Mouse (Mus musculus): ENCODE measurements around the gene Mrps12.

DNA sequence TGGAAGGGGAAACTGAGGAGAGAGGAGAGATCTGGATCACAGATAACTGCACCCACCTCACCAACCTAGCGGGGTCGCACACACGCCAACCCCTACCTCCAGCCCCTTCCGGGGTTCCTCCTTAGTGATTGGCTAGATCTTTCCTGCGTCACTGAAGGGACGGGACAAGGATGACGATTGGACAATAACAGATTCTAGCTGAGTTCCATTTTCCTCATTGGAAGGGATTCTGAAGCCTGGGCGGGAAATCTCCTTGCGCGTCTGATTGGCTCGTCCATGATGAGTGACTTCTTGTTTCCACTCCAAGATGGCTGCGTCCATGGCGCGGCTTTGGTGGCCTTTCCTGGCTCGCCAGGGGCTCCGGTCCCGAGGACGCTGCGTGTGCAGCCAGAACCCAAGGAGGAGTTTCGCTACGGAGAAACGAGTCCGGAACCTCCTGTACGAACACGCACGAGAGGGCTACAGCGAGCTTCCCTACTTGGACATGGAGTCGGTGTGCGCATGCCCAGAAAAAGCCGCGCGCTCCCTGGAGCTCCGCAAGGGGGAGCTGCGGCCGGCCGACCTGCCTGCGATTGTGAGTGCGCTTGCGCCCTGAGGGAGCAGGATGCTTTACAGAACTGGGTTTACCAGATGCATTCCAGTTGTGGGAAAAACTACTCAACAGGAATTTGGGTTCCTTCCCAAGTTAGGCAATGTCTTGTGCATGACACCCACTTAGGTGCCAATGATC lies at the start of gene Mrps12, which contains the start of gene Sars2:
- TF ChIP-seq CTCF (IDR thresholded peaks at IDR 0.05 in 2 of 3, conservative IDR thresholded peaks at IDR 0.05 in 1 of 3; ENCODE audit: control insufficient read depth in 1 of 3, insufficient read depth in 1 of 3, low read depth in 2 of 3, low read length in 3 of 3, poor library complexity in 1 of 3, severe bottlenecking in 1 of 3) (peak; percentile 68 to 90 (median 80)), TCF12 (IDR thresholded peaks at IDR 0.05; ENCODE audit: low read depth, low read length) (no peak), USF1 (IDR thresholded peaks at IDR 0.05; ENCODE audit: low read depth, low read length) (no peak), GATA1 (IDR thresholded peaks at IDR 0.05; ENCODE audit: low read depth, low read length) (peak; percentile 89), MAZ (IDR thresholded peaks at IDR 0.05; ENCODE audit: low read depth, low read length) (no peak), KAT2A (conservative IDR thresholded peaks at IDR 0.05; ENCODE audit: low read depth, low read length) (no peak; the same call in 1 of the 2 replicates)
